Comparison of ENCODE assay signal across 8 mouse cellular contexts in genomic region chr4:21879565-21880220, GRCm38 (mm10). TPM values are rescaled to one million over a fixed set of nuclear protein-coding genes. Genes with fewer than 3 reads are reported as not detected.
A peak's percentile ranks its signal among the peaks of the same experiment; 100 is the strongest.
DNase-seq lines count a peak whose midpoint lies in the region; ATAC-seq lines count a peak whose summit lies in the region.

Gene Coq3, plus strand, starts transcription at chr4:21879673.

- H3K4me1 ChIP-seq in hindbrain, embryonic 12.5 days: no peaks in the 10 kb centered on the region

- 1% methylated on average over 51 of the region's 51 CpGs for WGBS in hindbrain, embryonic 12.5 days

- ATAC-seq in hindbrain, embryonic 12.5 days (ENCODE audit: low FRiP score): peak; percentile 95

- H3K9ac ChIP-seq in hindbrain, embryonic 12.5 days: peak within 1 kb of the TSS; percentile 72

- peaks cover 8% of the 10 kb centered on the region for H3K36me3 ChIP-seq in hindbrain, embryonic 12.5 days

- H3K27ac ChIP-seq in hindbrain, embryonic 12.5 days: peak within 1 kb of the TSS; percentile 95

- H3K27me3 ChIP-seq in hindbrain, embryonic 12.5 days: no peaks in the 10 kb centered on the region

- no peaks in the 10 kb centered on the region for H3K9me3 ChIP-seq in hindbrain, embryonic 12.5 days (replicated peaks)

- DNase-seq in Muller cell, postnatal 12 days (ENCODE audit: inconsistent ontology term): peak; percentile 89
- peak; percentile 84 for DNase-seq in cerebellum, adult 9-11 months
- DNase-seq in frontal cortex, postnatal 10 days (ENCODE audit: low spot score in 2 of 2): peak; percentile 72 to 84
- DNase-seq in layer of hippocampus, postnatal 14 days (ENCODE audit: low spot score in 2 of 2): peak; percentile 85 to 91
- DNase-seq in lung, postnatal 14 days: peak; percentile 78
- peak; percentile 65 for DNase-seq in retina, adult 2 months (ENCODE audit: low read depth, low spot score)
- DNase-seq in thymus, postnatal 36 days: peak; percentile 81 to 86

- peak within 1 kb of the TSS; percentile 70 for H3K4me3 ChIP-seq in hindbrain, embryonic 12.5 days

- peak within 1 kb of the TSS; percentile 61 for H3K4me2 ChIP-seq in hindbrain, embryonic 12.5 days (replicated peaks)

RNA-seq across cellular contexts. Expression of gene Coq3, which starts in this region (rescaled TPM):
- polyA plus RNA-seq in hindbrain, embryonic 12.5 days (2016; fragmentation: Nextera tagmentation; extraction: Ambion mirVana): 11.0 and 11.3 TPM in 2 replicates
- total RNA-seq in layer of hippocampus, postnatal 14 days (2021): 10 to 100 TPM; 13.9 to 14.0 TPM

Comparison
In these comparisons a context has a peak if more than half of its experiments do, and no peak if none do; other contexts are left out.
1. Peak in every context shown above with its lines: DNase-seq, ATAC-seq, H3K4me3 ChIP-seq and H3K27ac ChIP-seq.